Mouse (Mus musculus): ENCODE measurements around the gene Cemip.
"Not testable (repeated sequence)": the region's sequence is repeated elsewhere in the genome, so short reads cannot be mapped to it uniquely, and the experiment has no call there.

Cemip gene

DNA sequence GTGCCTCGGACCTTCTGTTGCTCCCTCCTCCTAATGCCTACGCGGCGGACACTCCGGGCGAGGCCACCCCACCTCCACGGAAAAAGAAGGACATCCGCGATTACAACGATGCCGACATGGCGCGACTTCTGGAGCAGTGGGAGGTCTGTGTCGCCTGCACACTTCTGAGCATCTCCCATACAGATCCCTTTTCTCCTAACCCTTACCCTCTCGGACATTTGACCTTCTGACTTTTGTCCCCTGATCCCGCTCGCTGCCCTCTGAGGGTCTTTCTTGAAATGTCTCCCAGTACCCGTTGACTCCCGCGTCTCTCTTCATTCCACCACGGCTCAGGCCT lies 194.0 kb downstream of the Cemip start:
- DNase-seq (ENCODE audit: low spot score in 2 of 2) = no peak

DNA sequence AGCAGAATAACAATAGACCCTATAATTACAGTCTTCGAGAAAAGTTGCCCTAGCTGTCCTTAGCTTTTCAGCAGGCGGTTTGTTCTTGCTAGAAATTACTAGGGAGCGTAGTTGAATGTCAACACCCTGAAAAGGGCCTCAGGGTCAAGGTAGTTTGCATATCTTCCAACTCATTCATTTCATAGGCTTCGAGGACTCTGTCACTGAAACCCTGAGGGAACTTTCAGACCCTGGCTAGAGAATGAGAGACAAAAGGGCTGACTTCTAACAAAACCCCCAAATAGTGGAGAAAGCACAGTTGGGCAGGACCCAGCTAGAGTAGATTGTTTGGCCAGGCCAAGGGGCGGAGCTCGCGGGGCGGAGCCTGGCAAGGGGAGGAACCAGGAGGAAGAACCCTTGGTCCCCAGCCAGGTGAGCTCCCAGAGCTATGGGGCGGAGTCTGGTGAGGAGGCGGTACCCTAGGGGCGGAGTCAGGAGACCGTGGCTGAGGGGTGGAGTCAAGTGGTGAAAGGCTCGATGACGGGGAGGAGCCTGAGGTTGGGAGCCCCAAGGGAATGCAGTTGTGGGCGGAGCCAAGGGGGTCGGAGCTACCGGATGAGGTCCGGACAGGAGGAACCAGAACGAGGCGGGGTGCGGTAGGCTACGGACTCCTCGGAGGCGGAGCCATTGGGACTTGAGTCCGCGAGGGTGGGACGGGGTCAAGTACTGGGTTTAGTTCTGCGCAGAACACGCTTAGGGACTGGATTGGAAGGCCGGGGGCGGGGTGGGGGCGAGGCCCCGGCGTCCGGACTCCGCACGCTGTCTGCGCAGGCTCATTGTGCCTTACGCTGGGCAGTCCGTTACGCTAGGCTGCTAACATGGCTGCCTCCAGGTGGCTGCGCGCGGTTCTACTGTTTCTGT lies 194.6 kb downstream of the Cemip start:
- DNase-seq (ENCODE audit: low spot score in 2 of 2) = peak; percentile 100

DNA sequence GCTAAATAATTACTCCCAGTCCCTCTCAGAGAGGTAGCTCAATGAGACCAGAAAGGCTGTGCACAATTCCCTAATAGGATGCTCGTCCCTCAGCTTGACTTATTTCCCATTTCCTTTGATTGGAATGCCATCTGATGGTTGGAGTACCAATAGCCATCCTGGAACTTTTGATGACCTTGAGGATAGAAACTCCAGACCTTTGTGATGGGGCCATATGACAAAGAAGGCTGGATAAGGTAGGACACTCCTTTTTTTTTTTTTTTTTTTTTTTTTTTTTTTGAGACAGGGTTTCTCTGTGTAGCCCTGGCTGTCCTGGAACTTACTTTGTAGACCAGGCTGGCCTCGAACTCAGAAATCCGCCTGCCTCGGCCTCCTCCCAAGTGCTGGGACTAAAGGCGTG lies 196.4 kb downstream of the Cemip start:
- DNase-seq (ENCODE audit: low spot score in 2 of 2) = not testable (repeated sequence)

DNA sequence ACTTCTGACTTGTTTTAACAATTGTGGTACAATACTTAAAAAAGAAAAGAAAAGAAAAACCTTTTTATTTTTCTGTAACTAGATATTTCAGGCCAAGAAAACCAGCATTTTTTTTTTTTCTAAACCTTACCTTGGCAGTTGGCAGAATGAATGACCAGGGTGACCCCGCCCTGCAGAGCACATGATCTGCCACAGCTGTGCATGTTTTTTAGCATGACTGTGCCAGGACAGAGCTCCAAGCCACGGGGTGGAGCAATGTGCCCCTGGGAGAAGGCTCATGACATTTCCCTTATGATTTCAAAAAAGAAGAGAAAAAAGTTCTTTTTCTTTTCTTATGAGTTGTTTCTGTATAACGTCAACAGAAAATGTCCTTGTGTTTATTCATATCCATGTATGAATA lies 196.9 kb downstream of the Cemip start:
- DNase-seq (ENCODE audit: low spot score in 2 of 2) = peak; percentile 28 to 58

DNA sequence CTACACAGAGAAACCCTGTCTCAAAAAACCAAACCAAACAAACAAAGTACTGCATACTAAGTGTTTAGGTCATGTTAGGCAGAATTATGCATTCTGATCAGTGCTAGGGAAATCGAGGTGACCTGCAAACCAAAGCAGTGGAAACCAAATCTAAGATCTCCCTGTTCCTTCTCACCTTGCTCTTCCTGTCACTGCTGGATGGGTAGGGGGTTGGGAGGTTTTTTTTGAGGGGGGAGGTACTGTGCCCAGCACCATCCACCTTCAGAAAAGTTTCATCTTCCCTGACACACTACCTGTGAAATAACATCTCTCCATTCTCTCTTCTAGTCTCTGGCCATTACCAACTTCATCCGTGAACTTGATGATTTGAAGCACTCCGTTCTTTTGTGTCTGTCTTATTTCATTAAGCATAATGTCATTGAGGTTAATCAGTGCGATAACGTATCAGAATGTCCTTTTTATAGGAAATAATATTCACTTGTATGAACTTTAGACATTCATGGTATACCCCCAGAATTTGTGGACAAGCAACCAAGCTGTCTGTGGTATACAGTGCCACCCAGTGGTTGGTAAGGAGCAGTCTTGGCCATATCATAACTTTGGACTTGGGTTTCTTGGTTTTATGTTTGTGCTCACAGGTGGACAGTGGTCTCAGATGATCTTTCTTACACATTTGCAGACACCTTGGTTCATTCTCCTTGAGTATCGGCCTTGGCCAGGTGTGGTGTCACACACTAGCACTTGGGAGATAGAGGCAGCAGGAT lies 199.8 kb downstream of the Cemip start:
- peak; percentile 18 to 27 for DNase-seq (ENCODE audit: low spot score in 2 of 2)

DNA sequence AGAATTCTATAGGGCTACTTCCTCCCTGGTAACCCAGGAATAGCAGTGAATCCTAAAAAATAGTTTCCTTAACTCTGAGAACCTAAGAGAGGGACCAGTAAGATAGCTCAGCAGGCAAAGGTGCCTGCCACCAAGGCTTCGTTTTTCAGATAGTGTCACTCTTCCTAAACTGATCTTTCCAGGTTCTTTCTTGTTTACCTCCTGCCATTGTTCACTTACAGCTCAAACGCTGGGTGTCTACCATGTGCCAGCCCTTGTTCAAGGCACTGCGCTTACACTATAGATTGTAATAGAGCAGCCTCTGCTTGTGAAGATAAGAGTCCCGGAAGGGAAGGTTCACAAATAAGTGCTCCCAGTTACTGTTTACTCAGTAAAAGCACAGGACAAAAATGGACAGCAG lies 200.5 kb downstream of the Cemip start:
- DNase-seq (ENCODE audit: low spot score in 2 of 2) = peak; percentile 39 to 57

DNA sequence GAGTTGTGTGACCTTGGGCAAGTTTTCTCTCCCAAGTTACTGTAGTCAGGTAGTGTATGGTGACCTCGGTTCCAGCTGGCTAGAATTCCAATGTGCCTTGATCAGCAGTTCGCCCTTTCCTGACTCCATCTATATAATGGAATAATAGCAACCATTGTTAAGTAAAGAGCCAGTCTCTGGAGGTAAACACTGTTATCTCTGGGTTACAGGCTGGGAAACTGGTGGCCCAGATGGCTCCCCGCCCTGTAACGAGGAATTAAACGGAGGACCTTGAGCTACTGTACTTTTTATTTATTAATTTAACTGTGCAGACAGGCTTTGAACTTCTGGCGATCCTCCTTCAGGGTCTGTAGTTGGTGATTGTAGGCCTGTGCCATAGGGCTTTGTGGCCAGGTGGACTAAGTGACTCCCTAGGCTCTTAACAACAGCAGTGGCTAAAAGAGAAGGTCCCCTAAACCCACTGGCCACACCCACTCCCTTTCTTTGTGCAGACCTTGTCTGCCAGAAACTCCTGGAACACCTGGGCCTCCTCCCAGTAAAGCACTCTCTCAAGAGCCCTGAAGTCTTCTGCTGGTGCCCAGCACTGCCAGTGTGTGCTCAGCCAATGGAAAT lies 201.3 kb downstream of the Cemip start:
- DNase-seq (ENCODE audit: low spot score in 2 of 2) = peak; percentile 35 to 65

DNA sequence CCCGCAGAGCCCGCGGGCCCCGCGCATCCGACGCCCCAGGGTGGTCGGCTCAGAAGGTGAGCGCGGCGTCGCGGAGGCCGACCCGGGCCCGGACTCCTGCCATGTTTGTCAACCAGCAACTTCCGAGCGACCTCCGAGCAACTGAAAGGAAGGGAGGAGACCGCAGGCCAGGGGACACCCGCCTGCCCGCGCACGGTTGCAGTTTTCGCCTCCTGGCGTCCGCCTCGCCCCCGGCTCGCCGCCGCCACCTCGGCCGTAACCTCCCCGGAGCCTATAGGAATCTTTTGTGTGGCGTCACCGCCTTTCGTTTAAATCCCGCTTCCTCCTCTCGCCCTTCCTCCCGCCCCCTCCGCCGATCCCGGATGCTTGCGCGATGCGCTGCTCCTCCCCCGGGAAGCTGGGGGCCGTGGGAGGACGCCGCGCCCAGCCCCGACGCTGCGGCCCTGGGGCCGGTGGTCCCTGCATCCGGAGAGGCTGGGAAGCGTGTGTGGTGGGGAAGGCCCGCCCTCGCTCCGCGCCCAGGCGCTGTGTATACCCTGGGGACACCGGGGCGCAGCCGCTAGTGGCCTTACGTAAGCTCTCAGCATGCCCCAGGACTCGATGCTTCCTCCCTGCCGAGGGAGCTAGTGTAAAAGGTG lies 202.2 kb downstream of the Cemip start, which contains the start of the genes Tlnrd1 and Mesd:
Gene Tlnrd1, minus strand, starts transcription at position 285 of the 638 bp plus-strand sequence.
Gene Mesd, plus strand, starts transcription at position 446 of the 638 bp plus-strand sequence.
- peak; percentile 88 to 89 for DNase-seq (ENCODE audit: low spot score in 2 of 2)

DNA sequence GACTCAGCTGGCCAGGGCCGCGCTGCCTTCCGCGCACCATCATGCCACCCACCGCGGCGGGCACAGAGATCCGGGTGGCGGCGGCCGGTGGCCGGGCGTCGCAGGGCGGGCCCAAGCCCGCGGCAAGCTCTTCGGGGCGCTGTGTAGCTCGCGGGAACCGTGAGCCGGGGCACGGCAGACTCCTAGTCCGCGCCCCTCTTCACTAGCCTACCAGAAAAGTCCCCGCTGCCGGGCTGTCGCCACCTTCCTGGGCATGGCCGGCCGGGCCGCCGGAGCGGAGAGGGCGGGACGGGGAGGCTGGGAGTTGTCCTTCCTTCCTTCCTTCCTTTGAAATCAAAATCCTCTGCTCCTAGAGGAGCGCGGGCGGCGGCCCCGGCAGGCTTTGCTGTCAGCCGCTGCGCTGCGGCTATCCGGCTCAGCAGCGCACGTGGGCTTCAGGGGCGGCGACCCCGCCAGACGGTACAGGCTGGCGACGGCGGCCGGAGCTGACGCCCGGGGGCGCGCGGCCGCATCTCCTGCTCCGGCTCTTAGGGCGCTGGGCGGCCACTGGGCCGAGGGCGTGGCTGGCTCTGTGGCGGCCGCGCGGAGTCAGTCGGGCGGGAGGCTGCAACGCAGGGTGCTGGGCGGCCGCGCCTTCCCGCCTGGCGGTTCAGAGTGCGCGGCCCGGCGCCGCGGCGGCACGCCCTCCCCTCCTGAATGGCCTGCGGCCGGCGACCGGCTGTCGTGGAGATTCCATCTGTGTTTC lies 202.9 kb downstream of the Cemip start:
- peak; percentile 75 to 76 for DNase-seq (ENCODE audit: low spot score in 2 of 2)
